Mouse (Mus musculus): ENCODE results near the gene C2cd4d. TPM values are rescaled to one million over a fixed set of nuclear protein-coding genes. Genes with fewer than 3 reads are reported as not detected.

The C2cd4d gene
- 0.18 and 0.40 TPM in 2 replicates for total RNA-seq (2014; rRNA removed)
- 2.1 and 2.5 TPM in 2 replicates for polyA plus RNA-seq (2012; rRNA removed)

DNA sequence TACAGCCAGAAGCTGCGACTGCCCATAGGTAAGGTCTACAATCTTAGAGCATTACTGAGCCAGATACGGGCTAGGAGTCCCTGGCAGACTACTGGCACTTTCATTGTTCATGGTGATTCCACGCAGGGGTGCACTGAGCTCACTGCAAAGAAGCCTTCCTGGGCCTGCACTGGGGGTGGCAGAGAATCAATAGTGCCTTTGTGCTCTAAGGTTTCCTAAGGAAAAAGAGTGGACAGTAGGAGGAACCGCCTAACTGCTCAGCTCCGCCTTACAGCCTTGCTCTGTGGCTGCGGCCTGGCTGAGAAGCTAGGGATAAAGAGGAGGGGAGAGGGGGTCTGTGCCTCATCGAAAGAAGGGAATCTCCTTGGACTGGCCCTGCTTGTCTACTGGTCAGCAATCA is at the start of gene C2cd4d:
TSS of gene C2cd4d (plus strand) at position 301 of the 400 bp plus-strand sequence.
- TF ChIP-seq CTCF (IDR thresholded peaks at IDR 0.05; ENCODE audit: low read depth, low read length), result no peak
- TF ChIP-seq POLR2A (IDR thresholded peaks at IDR 0.05; ENCODE audit: extremely low read depth, insufficient read depth, low read length), result no peak
- peak within 1 kb of the TSS; percentile 59 for H3K4me3 ChIP-seq (ENCODE audit: insufficient read depth, low read depth, low read length)
- peaks cover 12% of the 10 kb centered on the region for H3K4me1 ChIP-seq (ENCODE audit: control insufficient read depth, insufficient read depth, low read length)
- H3K27me3 ChIP-seq (ENCODE audit: control insufficient read depth, insufficient read depth, low read length), result no peaks in the 10 kb centered on the region
- peak within 1 kb of the TSS; percentile 61 for H3K27ac ChIP-seq (replicated peaks; ENCODE audit: insufficient read depth, low read depth, low read length)
- DNase-seq (ENCODE audit: extremely low read depth, low read depth, low spot score), result no peak
- H3K36me3 ChIP-seq (ENCODE audit: control insufficient read depth, insufficient read depth, low read length), result no peaks in the 10 kb centered on the region
- H3K79me2 ChIP-seq (ENCODE audit: control insufficient read depth, insufficient read depth, low read length), result no peaks in the 10 kb centered on the region
- peak within 1 kb of the TSS; percentile 84 for H3K9ac ChIP-seq (ENCODE audit: low read depth, low read length)
- WGBS, result 91% methylated on average over 7 of the region's 7 CpGs

DNA sequence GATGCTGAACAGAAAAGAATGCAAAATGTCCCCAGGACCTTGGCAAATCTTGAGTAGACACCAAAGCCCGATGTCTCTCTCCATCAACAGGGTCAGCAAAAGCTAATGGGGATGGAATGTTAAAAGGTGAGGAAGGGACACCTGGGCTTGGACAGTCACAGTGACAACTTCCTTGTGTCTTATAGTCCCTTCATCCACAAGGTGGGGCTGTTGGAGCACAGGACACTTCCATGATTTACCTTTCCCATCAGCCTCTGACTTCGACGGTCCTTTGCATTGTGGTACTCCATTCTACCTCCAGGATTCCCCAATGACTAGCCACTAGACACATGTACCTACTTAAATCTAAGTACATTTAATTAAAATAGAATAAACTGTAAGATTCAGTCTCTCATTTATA is 33.6 kb upstream of the C2cd4d start:
- DNase-seq (ENCODE audit: extremely low read depth, low read depth, low spot score), result peak; percentile 43
- Histone ChIP-seq H3K4me1 (ENCODE audit: control insufficient read depth, insufficient read depth, low read length) (no peaks in the 10 kb centered on the region), H3K9ac (ENCODE audit: low read depth, low read length) (no peak overlapping the region), H3K79me2 (ENCODE audit: control insufficient read depth, insufficient read depth, low read length) (no peaks in the 10 kb centered on the region), H3K27ac (replicated peaks; ENCODE audit: insufficient read depth, low read depth, low read length) (no peak overlapping the region), H3K27me3 (ENCODE audit: control insufficient read depth, insufficient read depth, low read length) (no peaks in the 10 kb centered on the region), H3K4me3 (ENCODE audit: insufficient read depth, low read depth, low read length) (no peak overlapping the region), H3K36me3 (ENCODE audit: control insufficient read depth, insufficient read depth, low read length) (peaks cover 63% of the 10 kb centered on the region)
- peak; percentile 69 for TF ChIP-seq CTCF (IDR thresholded peaks at IDR 0.05; ENCODE audit: low read depth, low read length)
- no peak for TF ChIP-seq POLR2A (IDR thresholded peaks at IDR 0.05; ENCODE audit: extremely low read depth, insufficient read depth, low read length)
- WGBS, result 64% methylated on average over 3 of the region's 3 CpGs

DNA sequence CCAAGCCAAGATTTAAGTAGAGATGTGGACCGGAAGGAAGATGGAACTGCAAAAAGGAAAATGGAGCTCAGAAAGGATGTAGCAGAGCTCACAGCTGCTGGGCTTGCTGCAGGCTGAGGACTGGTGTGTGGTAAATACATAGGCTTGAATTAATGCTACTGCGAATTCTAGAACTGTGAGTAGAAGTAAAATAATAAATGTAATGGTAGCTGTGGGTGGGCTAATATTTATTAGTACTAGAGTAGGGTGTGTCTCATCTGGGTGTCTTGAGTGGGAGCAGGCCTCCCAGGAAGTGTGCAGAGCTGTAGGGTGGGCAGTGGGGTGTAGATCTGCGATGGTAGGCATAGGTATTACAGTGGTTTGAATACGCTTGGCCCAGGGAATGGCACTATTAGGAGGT is 27.8 kb upstream of the C2cd4d start:
- Histone ChIP-seq H3K4me1 (ENCODE audit: control insufficient read depth, insufficient read depth, low read length) (peaks cover 10% of the 10 kb centered on the region), H3K27me3 (ENCODE audit: control insufficient read depth, insufficient read depth, low read length) (no peaks in the 10 kb centered on the region), H3K36me3 (ENCODE audit: control insufficient read depth, insufficient read depth, low read length) (peaks cover 27% of the 10 kb centered on the region), H3K9ac (ENCODE audit: low read depth, low read length) (no peak overlapping the region), H3K79me2 (ENCODE audit: control insufficient read depth, insufficient read depth, low read length) (no peaks in the 10 kb centered on the region), H3K4me3 (ENCODE audit: insufficient read depth, low read depth, low read length) (no peak overlapping the region), H3K27ac (replicated peaks; ENCODE audit: insufficient read depth, low read depth, low read length) (no peak overlapping the region)
- 95% methylated on average over 4 of the region's 4 CpGs for WGBS
- TF ChIP-seq CTCF (IDR thresholded peaks at IDR 0.05; ENCODE audit: low read depth, low read length) (no peak), POLR2A (IDR thresholded peaks at IDR 0.05; ENCODE audit: extremely low read depth, insufficient read depth, low read length) (no peak)
- no peak for DNase-seq (ENCODE audit: extremely low read depth, low read depth, low spot score)

DNA sequence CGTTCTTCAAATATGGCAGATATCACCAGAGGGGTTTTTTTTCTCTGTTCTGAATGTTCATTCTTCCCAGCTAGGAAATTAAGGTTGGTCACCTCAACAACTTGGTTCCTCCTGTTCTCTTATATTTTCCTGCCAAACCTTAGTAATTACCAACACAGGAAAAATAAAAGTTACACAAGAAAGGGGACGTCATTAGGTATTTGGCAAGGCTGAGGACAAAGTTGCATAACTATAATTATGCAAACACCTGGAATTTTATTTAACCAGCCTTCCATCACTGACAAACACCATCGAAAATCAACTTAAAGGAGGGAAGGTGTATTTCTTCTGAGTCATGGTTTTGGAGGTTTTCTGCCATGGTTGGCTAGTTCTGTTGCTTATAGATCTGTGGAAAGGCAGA is 23.7 kb upstream of the C2cd4d start:
- 35% methylated on average over 3 of the region's 3 CpGs for WGBS
- TF ChIP-seq POLR2A (IDR thresholded peaks at IDR 0.05; ENCODE audit: extremely low read depth, insufficient read depth, low read length) (no peak), CTCF (IDR thresholded peaks at IDR 0.05; ENCODE audit: low read depth, low read length) (no peak)
- H3K36me3 ChIP-seq (ENCODE audit: control insufficient read depth, insufficient read depth, low read length), result no peaks in the 10 kb centered on the region; the same call in 1 of the 2 replicates
- H3K79me2 ChIP-seq (ENCODE audit: control insufficient read depth, insufficient read depth, low read length), result no peaks in the 10 kb centered on the region
- peaks cover 12% of the 10 kb centered on the region for H3K4me1 ChIP-seq (ENCODE audit: control insufficient read depth, insufficient read depth, low read length)
- H3K27me3 ChIP-seq (ENCODE audit: control insufficient read depth, insufficient read depth, low read length), result no peaks in the 10 kb centered on the region
- H3K27ac ChIP-seq (replicated peaks; ENCODE audit: insufficient read depth, low read depth, low read length), result peak overlapping the region; percentile 77
- H3K9ac ChIP-seq (ENCODE audit: low read depth, low read length), result no peak overlapping the region
- no peak overlapping the region for H3K4me3 ChIP-seq (ENCODE audit: insufficient read depth, low read depth, low read length)
- peak; percentile 92 for DNase-seq (ENCODE audit: extremely low read depth, low read depth, low spot score)

DNA sequence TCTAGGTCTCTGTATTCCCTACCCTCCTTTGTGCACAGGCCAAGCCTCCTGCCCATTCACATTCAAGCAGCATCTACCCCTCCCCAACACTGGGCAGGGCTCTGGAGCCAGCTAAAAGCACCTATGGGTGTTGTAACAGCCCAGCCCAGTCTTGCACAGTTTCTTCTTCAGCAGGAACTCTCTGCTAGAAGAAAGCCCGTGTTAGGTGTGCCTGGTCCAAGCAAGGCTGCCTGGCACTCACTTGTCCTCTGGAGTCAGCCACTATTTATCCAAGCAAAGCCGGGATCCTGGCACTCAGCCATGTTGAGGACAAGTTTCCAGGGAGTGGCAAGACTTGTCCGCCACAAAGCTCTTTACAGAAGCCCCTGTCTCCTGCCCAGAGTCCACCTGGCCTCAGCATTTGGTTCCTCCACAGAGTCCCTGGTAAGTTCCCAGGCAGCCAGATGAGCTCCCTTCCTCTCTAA is 20.2 kb upstream of the C2cd4d start, which contains the start of gene Them5:
TSS of gene Them5 (plus strand) at position 141 of the 464 bp plus-strand sequence.
- H3K79me2 ChIP-seq (ENCODE audit: control insufficient read depth, insufficient read depth, low read length), result no peaks in the 10 kb centered on the region
- H3K36me3 ChIP-seq (ENCODE audit: control insufficient read depth, insufficient read depth, low read length), result no peaks in the 10 kb centered on the region
- H3K27ac ChIP-seq (replicated peaks; ENCODE audit: insufficient read depth, low read depth, low read length), result no peak within 1 kb of the TSS
- no peak within 1 kb of the TSS for H3K4me3 ChIP-seq (ENCODE audit: insufficient read depth, low read depth, low read length)
- DNase-seq (ENCODE audit: extremely low read depth, low read depth, low spot score), result peak; percentile 60
- H3K9ac ChIP-seq (ENCODE audit: low read depth, low read length), result no peak within 1 kb of the TSS
- 15% methylated on average over 3 of the region's 3 CpGs for WGBS
- H3K4me1 ChIP-seq (ENCODE audit: control insufficient read depth, insufficient read depth, low read length), result peaks cover 12% of the 10 kb centered on the region
- TF ChIP-seq POLR2A (IDR thresholded peaks at IDR 0.05; ENCODE audit: extremely low read depth, insufficient read depth, low read length), result no peak
- TF ChIP-seq CTCF (IDR thresholded peaks at IDR 0.05; ENCODE audit: low read depth, low read length), result no peak
- no peaks in the 10 kb centered on the region for H3K27me3 ChIP-seq (ENCODE audit: control insufficient read depth, insufficient read depth, low read length)

DNA sequence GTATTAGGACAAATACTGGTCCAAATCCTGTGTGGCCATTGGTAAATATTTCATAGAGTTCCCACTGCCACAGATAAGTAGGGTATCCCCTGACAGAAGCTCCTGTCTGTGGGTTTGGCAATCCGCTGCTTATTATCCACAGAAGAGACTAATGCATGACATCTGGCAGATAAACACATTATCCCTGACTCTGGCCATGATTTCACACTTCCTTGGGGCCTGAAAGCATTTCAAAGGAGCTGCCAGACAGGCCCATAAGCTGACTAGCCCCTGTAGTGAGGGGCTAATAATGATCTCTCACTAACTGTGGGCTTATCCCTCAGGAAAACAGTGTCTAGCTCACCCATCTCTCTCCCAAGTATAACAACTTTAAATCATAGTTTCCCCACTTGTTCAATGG is 19.7 kb upstream of the C2cd4d start:
- H3K27me3 ChIP-seq (ENCODE audit: control insufficient read depth, insufficient read depth, low read length), result no peaks in the 10 kb centered on the region
- WGBS, result 75% methylated on average over 1 of the region's 1 CpGs
- H3K27ac ChIP-seq (replicated peaks; ENCODE audit: insufficient read depth, low read depth, low read length), result no peak overlapping the region
- H3K36me3 ChIP-seq (ENCODE audit: control insufficient read depth, insufficient read depth, low read length), result no peaks in the 10 kb centered on the region
- no peaks in the 10 kb centered on the region for H3K79me2 ChIP-seq (ENCODE audit: control insufficient read depth, insufficient read depth, low read length)
- H3K4me3 ChIP-seq (ENCODE audit: insufficient read depth, low read depth, low read length), result no peak overlapping the region
- no peak overlapping the region for H3K9ac ChIP-seq (ENCODE audit: low read depth, low read length)
- peaks cover 12% of the 10 kb centered on the region for H3K4me1 ChIP-seq (ENCODE audit: control insufficient read depth, insufficient read depth, low read length)
- TF ChIP-seq CTCF (IDR thresholded peaks at IDR 0.05; ENCODE audit: low read depth, low read length) (no peak), POLR2A (IDR thresholded peaks at IDR 0.05; ENCODE audit: extremely low read depth, insufficient read depth, low read length) (no peak)
- no peak for DNase-seq (ENCODE audit: extremely low read depth, low read depth, low spot score)

Data from liver, adult 2 months (tissue).